8 mouse cellular contexts compared by ENCODE assay signal in the genomic region with DNA sequence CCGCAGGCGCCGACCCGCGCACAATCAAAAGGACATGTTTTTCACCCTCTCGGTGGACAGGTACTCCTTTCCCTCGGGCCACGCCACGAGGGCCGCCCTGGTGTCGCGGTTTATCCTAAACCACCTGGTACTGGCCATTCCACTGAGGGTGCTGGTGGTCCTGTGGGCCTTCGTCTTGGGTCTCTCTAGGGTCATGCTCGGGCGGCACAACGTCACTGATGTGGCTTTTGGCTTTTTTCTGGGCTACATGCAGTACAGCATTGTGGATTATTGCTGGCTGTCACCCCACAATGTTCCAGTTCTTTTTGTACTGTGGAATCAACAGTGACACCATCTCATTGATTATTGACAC. TPM values are rescaled to one million over a fixed set of nuclear protein-coding genes. Genes with fewer than 3 reads are reported as not detected.
DNase-seq lines count a peak whose midpoint lies in the region; ATAC-seq and TF ChIP-seq lines count a peak whose summit lies in the region.

No protein-coding gene starts in this region.

- no peaks in the 10 kb centered on the region for H3K36me3 ChIP-seq in heart, embryonic 10.5 days
- H3K36me3 ChIP-seq in C2C12 (ENCODE audit: control insufficient read depth, insufficient read depth) = no peaks in the 10 kb centered on the region
- H3K36me3 ChIP-seq in forebrain, embryonic 12.5 days (replicated peaks) = no peaks in the 10 kb centered on the region
- H3K36me3 ChIP-seq in liver, embryonic 13.5 days = no peaks in the 10 kb centered on the region

- H3K9ac ChIP-seq in forebrain, embryonic 12.5 days = peak overlapping the region; percentile 86
- peak overlapping the region; percentile 77 for H3K9ac ChIP-seq in liver, embryonic 13.5 days

- no peaks in the 10 kb centered on the region for H3K9me3 ChIP-seq in heart, embryonic 10.5 days
- no peaks in the 10 kb centered on the region for H3K9me3 ChIP-seq in forebrain, embryonic 12.5 days
- no peaks in the 10 kb centered on the region for H3K9me3 ChIP-seq in liver, embryonic 13.5 days (replicated peaks)

- H3K4me2 ChIP-seq in forebrain, embryonic 12.5 days = peak overlapping the region; percentile 90
- peak overlapping the region; percentile 91 for H3K4me2 ChIP-seq in liver, embryonic 13.5 days

- no peak for TF ChIP-seq CTCF in C2C12 (IDR thresholded peaks at IDR 0.05; ENCODE audit: control insufficient read depth, insufficient read depth, insufficient read length)

- H3K27me3 ChIP-seq in heart, embryonic 10.5 days (ENCODE audit: insufficient read depth, poor library complexity, severe bottlenecking) = no peaks in the 10 kb centered on the region
- no peaks in the 10 kb centered on the region for H3K27me3 ChIP-seq in C2C12 (ENCODE audit: control insufficient read depth, insufficient read depth, insufficient read length)
- peaks cover 10% of the 10 kb centered on the region for H3K27me3 ChIP-seq in forebrain, embryonic 12.5 days
- peaks cover 32% of the 10 kb centered on the region for H3K27me3 ChIP-seq in liver, embryonic 13.5 days

- ATAC-seq in forebrain, embryonic 12.5 days (ENCODE audit: low FRiP score) = peak; percentile 33; the same call in 1 of the 2 replicates
- peak; percentile 29 for ATAC-seq in liver, embryonic 13.5 days (ENCODE audit: low read depth)

- DNase-seq in heart, embryonic 10.5 days (ENCODE audit: low spot score) = no peak
- no peak for DNase-seq in heart, adult 8-10 months (ENCODE audit: low spot score)
- DNase-seq in liver, embryonic 13.5 days = no peak
- no peak for DNase-seq in adrenal gland, adult 8-10 months
- no peak for DNase-seq in urinary bladder, postnatal 10 days (ENCODE audit: low spot score)
- DNase-seq in gastrocnemius, postnatal 25 days = no peak

- peaks cover 26% of the 10 kb centered on the region for H3K4me1 ChIP-seq in heart, embryonic 10.5 days
- peaks cover 22% of the 10 kb centered on the region for H3K4me1 ChIP-seq in forebrain, embryonic 12.5 days
- H3K4me1 ChIP-seq in liver, embryonic 13.5 days (replicated peaks) = peaks cover 11% of the 10 kb centered on the region

- H3K4me3 ChIP-seq in heart, embryonic 10.5 days = peak overlapping the region; percentile 96
- H3K4me3 ChIP-seq in C2C12 (ENCODE audit: insufficient read depth, poor library complexity, severe bottlenecking) = peak overlapping the region; percentile 38
- H3K4me3 ChIP-seq in forebrain, embryonic 12.5 days (replicated peaks) = peak overlapping the region; percentile 89
- peak overlapping the region; percentile 73 for H3K4me3 ChIP-seq in liver, embryonic 13.5 days (replicated peaks)

- WGBS in heart, embryonic 10.5 days = 6% methylated on average over 16 of the region's 16 CpGs
- 5% methylated on average over 16 of the region's 16 CpGs for WGBS in forebrain, embryonic 12.5 days
- 13% methylated on average over 16 of the region's 16 CpGs for WGBS in liver, embryonic 13.5 days (ENCODE audit: insufficient replicate concordance)

- H3K79me2 ChIP-seq in C2C12 (ENCODE audit: control insufficient read depth, insufficient read depth) = no peaks in the 10 kb centered on the region

- peak overlapping the region; percentile 19 for H3ac ChIP-seq in C2C12 (ENCODE audit: control insufficient read depth, insufficient read length, low read depth)

- no peaks in the 10 kb centered on the region for H3K79me3 ChIP-seq in C2C12 (ENCODE audit: low read depth)

- peak overlapping the region; percentile 96 for H3K27ac ChIP-seq in heart, embryonic 10.5 days
- H3K27ac ChIP-seq in forebrain, embryonic 12.5 days = no peak overlapping the region
- no peak overlapping the region for H3K27ac ChIP-seq in liver, embryonic 13.5 days

TF ChIP-seq in C2C12, 6 proteins besides CTCF, POLR2A, EP300 and RAD21:
- TF ChIP-seq CEBPB (IDR thresholded peaks at IDR 0.05; ENCODE audit: low read depth) (no peak), MYOG (IDR thresholded peaks at IDR 0.05; ENCODE audit: control insufficient read depth, extremely low read depth, insufficient read length) (no peak), MAX (IDR thresholded peaks at IDR 0.05) (no peak), MYOD1 (IDR thresholded peaks at IDR 0.05; ENCODE audit: control insufficient read depth, insufficient read length, low read depth) (no peak), FOSL1 (IDR thresholded peaks at IDR 0.05; ENCODE audit: insufficient read depth, low read length, poor library complexity, severe bottlenecking) (no peak), USF1 (IDR thresholded peaks at IDR 0.05; ENCODE audit: low read depth) (no peak)

RNA-seq across cellular contexts. Expression of gene Plpp6, which starts 0.8 kb away (rescaled TPM):
- 4.6 and 6.1 TPM in 2 replicates for polyA plus RNA-seq in heart, embryonic 10.5 days (2016; fragmentation: Nextera tagmentation; extraction: Ambion mirVana)
- 1 to 10 TPM; 6.7 to 9.4 (median 7.8) TPM for total RNA-seq in heart, adult 8-10 months (2022)
- polyA plus RNA-seq in C2C12 (2012; fragmentation: generic; extraction: Trizol) = 1.3 TPM
- polyA plus RNA-seq in forebrain, embryonic 12.5 days (2016; fragmentation: Nextera tagmentation; extraction: Ambion mirVana) = 6.1 and 6.4 TPM in 2 replicates
- 1.4 TPM in 2 replicates for polyA plus RNA-seq in liver, embryonic 13.5 days (2015; fragmentation: Nextera tagmentation; extraction: Ambion mirVana)
- 10 to 100 TPM; 24.8 to 52.8 (median 40.2) TPM for total RNA-seq in adrenal gland, adult 8-10 months (2022)
- total RNA-seq in gastrocnemius, postnatal 25 days (2021) = 1 to 10 TPM; 1.5 to 2.0 TPM

RNA-seq across cellular contexts. Expression of gene 4430402I18Rik, which starts 3.1 kb away (rescaled TPM):
- 2.1 and 5.7 TPM in 2 replicates for polyA plus RNA-seq in heart, embryonic 10.5 days (2016; fragmentation: Nextera tagmentation; extraction: Ambion mirVana)
- 10 to 100 TPM; 26.9 to 31.3 (median 29.9) TPM for total RNA-seq in heart, adult 8-10 months (2022)
- 0.02 TPM for polyA plus RNA-seq in C2C12 (2012; fragmentation: generic; extraction: Trizol)
- polyA plus RNA-seq in forebrain, embryonic 12.5 days (2016; fragmentation: Nextera tagmentation; extraction: Ambion mirVana) = 0.37 and 1.3 TPM in 2 replicates
- 1.1 and 1.7 TPM in 2 replicates for polyA plus RNA-seq in liver, embryonic 13.5 days (2015; fragmentation: Nextera tagmentation; extraction: Ambion mirVana)
- total RNA-seq in adrenal gland, adult 8-10 months (2022) = 1 to 10 TPM; 2.8 to 6.1 (median 5.0) TPM
- under 1 TPM; 0.56 to 0.67 TPM for total RNA-seq in gastrocnemius, postnatal 25 days (2021)

RNA-seq across cellular contexts. Expression of gene Cdc37l1, which starts 25.6 kb away (rescaled TPM):
- 32.0 and 34.6 TPM in 2 replicates for polyA plus RNA-seq in heart, embryonic 10.5 days (2016; fragmentation: Nextera tagmentation; extraction: Ambion mirVana)
- total RNA-seq in heart, adult 8-10 months (2022) = 10 to 100 TPM; 56.7 to 76.4 (median 64.3) TPM
- 6.4 TPM for polyA plus RNA-seq in C2C12 (2012; fragmentation: generic; extraction: Trizol)
- 56.2 and 64.1 TPM in 2 replicates for polyA plus RNA-seq in forebrain, embryonic 12.5 days (2016; fragmentation: Nextera tagmentation; extraction: Ambion mirVana)
- polyA plus RNA-seq in liver, embryonic 13.5 days (2015; fragmentation: Nextera tagmentation; extraction: Ambion mirVana) = 10.4 and 14.2 TPM in 2 replicates
- total RNA-seq in adrenal gland, adult 8-10 months (2022) = 10 to 100 TPM; 46.0 to 71.5 (median 58.1) TPM
- total RNA-seq in gastrocnemius, postnatal 25 days (2021) = 10 to 100 TPM; 35.7 to 41.4 TPM

Comparison
In these comparisons a context has a peak if more than half of its experiments do, and no peak if none do; other contexts are left out.
1. H3K4me3 ChIP-seq: peak in every context shown above with its lines; median percentile 96 in heart, embryonic 10.5 days; 89 in forebrain, embryonic 12.5 days; 73 in liver, embryonic 13.5 days; 38 in C2C12.